Mouse (Mus musculus) adrenal gland, postnatal 36 days (tissue): ENCODE measurements at regions not wholly inside any gene's neighbourhood (a gene's known extent, or its start where the extent isn't known, plus 50 kb on each side); places are given as distances from the start of the nearest gene placed in this dataset.
"Not testable (repeated sequence)": the region's sequence is repeated elsewhere in the genome, so short reads cannot be mapped to it uniquely, and the experiment has no call there.

Experiments used
- DNase-seq, 2 experiments: peaks; one replicate each; pipeline ENCODE4 v3.0.0; 2021; ENCODE audit warnings: mixed read lengths in 1 of 2

- DNase-seq = no peak
Measured at GRCm38 (mm10) chrX:77307374-77307773, 203.4 kb upstream of the Tbl1x start.

DNA sequence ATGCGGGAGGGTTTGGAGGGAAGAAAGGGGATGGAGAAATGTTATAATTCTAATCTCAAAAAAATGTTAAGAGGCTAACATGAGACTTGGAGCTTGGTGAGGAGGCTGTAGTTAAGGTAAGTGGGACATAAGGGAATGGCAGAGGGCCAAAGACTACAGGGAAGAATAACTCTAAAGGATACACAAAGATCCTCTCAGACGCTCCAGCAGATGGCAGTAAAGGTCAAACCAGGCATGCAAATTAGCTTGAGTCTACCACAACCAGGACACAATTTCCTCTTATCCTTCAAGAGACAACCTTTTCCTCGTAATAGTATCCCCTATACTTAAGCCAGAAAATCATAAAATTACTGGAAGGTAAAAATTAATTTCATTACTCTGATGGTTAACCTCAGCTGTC lies 196.4 kb upstream of the Tbl1x start:
- DNase-seq = peak; percentile 30 to 58

DNA sequence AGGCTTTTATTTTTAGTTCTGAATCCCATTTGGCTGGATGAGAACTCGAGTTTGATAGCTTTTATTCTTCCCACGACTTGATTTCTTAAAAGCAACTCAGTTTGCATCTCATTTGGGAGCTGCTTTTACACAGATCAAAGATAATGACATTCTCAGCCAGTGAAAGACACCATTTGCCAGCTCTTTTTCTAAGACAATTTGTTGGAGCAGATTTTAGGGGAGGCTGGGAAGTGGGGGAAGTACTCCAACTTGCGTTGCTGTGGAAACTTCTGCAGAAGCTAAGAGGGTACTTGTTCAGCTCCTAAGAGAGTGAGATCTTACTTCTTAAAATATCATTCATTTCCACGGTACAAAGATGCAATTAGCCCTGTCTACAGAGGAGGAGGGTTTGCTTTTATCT lies 187.2 kb upstream of the Tbl1x start:
- DNase-seq = no peak

GRCm38 (mm10) chrX:77353181-77353580 lies 157.6 kb upstream of the Tbl1x start:
- no peak for DNase-seq

DNA sequence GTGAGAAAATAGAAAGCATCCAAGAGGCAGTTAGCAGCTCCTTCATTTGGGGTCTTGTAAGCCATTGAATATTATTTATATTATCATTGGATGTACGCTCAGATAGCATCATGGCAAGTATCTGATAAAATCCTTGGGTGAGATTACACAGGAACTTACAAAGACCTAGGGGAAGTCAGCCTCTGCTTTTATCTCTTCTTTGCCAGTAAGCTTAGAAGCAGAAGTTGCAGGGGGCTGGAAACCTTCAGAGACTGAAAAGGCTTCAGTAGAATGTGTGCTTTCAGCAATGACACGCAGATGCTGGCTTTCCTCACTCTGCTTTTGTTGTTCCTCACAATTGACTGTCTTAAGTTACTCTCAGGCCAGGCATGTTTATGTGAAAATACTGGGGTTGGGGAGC lies 150.3 kb upstream of the Tbl1x start:
- DNase-seq = no peak

GRCm38 (mm10) chrX:77361106-77361505 lies 149.7 kb upstream of the Tbl1x start:
- DNase-seq = no peak

DNA sequence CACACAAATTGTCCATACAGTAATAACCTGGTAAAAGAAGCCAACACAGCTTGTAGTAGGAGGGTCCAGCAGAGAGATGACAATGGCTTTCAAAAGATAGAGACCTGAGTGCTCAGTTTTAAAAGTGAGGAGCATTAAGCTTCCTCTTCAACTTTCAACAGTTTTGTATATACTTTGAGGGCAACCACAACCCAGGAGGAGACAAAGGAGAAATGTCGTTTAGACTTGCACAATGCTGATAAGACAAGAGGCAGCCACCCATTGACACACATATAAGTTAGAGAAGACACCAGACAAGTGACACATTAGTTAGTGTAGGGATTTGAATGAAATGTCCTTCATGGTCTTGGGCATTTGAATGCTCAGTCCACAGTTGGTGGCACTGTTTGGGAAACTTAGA lies 147.2 kb upstream of the Tbl1x start:
- DNase-seq = no peak

- no peak for DNase-seq
Measured at GRCm38 (mm10) chrX:77367351-77367750, 143.5 kb upstream of the Tbl1x start.

- DNase-seq = no peak
Measured at GRCm38 (mm10) chrX:77387271-77387670, 123.5 kb upstream of the Tbl1x start.

- DNase-seq = no peak
Measured at GRCm38 (mm10) chrX:77391760-77392446, 118.9 kb upstream of the Tbl1x start.

- DNase-seq = no peak
Measured at GRCm38 (mm10) chrX:77406896-77407295, 103.9 kb upstream of the Tbl1x start.

- no peak for DNase-seq
Measured at GRCm38 (mm10) chrX:77407925-77408324, 102.9 kb upstream of the Tbl1x start.

DNA sequence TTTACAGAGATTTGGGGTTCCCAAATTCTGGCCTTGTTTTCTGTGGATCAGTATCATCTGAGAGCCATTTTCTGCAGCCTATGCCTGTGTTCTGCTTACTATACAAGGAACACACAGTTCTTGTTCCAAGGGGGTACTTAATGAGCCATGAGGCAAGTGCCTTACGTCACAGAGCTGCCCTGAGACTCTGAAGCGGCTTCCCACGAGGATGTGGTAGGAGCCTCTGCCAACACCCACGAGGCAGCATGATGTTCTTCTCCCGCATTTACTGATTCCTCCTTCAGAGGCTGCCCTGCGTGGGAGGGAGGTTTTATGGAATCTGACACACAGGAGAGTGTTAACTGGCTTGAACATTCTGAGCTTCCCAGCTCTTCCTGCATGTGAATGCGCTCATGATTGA lies 101.4 kb upstream of the Tbl1x start:
- no peak for DNase-seq

DNA sequence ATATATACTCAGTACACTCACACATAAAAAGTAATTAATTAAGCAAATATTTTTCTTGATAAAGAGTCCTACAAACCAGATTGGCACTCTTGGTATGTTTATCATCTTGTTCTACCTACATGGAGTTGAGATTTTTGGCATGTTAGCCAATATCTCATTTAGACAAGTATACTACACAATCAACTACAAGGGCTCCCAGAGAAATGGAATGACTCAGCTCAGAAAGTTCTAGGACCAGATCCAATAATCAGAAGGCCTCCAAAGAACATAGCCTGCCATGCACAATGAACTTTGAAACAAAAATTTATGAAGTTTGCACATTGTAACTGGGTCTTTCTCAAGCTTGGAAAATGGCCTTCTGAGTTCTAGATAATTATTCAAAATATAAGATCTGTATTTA lies 100.0 kb upstream of the Tbl1x start:
- DNase-seq = no peak

DNA sequence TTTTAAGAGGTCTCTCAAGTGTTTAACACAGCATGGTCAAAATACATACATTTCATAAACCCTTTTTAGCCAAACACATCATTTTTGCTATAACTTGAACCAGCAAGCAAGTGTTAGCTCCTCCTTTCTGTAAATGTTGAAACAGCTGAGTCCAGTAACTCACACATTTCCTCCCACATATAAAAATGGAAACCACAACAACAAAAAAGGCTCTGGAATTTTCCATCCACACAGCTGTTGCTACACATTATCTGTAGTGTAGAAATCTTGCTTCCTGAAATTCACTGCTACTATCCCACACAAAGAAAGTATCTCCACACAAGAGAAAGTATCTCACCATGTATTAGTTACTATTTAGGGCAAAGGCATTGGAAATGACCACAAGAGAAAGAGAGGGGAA lies 96.7 kb upstream of the Tbl1x start:
- DNase-seq = no peak

GRCm38 (mm10) chrX:77417766-77418165 lies 93.0 kb upstream of the Tbl1x start:
- DNase-seq = no peak

DNA sequence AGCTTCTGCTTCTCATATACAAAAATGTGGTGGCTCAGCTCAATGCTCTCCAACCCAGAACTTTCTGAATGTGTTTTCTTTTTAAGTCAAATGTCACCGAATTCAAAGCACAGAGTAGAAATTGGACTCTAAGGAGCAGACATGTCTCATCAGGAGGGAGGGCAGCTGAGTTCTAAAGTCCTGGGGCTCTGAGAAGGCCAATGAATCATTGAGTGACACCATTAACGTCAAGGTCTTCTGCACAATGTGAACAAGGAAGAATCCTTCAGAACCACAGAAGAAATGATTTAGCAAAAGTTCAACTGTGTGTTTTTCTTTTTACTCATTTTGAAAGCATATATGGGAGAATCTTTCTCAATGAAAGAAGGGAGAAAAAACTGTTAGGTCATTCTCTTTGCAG lies 88.6 kb upstream of the Tbl1x start:
- peak in 1 of 2 experiments; percentile 26 for DNase-seq

DNA sequence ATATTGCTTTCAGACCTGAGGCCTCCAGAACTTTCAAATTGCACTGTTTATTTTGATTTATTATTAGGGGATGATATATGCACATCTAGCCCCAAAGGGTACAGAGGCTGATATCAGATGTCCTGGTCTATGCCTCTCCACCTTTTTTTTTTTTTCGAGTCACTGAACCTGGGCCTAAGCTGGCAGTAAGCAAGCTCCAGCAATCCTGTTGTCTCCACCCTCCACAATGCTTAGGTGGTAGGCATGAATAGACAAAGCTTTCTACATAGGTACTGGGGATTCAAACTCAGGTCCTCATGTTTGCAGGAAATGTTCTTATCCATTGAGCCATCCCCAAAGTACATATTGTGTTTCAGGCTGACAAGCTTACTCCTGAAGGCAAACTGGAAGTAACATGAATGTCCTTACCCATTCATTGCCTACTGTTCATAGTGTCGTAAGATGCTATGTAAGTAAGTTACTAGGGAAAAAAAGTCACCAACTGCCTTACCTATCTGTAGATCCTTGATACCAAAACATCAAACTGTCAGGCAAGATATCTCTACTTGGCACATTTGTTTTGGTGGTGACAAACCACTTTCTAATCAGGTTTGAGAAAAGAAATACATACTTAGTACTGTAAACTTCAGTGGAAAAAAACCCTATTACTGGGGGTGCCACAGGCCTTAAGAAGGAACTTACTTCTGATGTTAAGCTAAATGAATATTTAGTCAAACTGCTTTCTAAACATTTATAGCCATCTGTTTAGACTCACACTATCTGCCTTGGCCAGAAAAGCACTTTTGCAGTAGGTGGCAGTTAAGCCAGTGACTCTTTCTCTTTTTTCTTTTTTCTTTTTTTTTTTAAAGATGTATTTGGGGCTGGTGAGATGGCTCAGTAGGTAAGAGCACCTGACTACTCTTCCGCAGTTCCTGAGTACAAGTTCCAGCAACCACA lies 85.8 kb upstream of the Tbl1x start:
- no peak for DNase-seq

GRCm38 (mm10) chrX:77425728-77426102 lies 85.1 kb upstream of the Tbl1x start:
- DNase-seq = not testable (repeated sequence)

GRCm38 (mm10) chrX:77426836-77427235 lies 84.0 kb upstream of the Tbl1x start:
- not testable (repeated sequence) for DNase-seq

DNA sequence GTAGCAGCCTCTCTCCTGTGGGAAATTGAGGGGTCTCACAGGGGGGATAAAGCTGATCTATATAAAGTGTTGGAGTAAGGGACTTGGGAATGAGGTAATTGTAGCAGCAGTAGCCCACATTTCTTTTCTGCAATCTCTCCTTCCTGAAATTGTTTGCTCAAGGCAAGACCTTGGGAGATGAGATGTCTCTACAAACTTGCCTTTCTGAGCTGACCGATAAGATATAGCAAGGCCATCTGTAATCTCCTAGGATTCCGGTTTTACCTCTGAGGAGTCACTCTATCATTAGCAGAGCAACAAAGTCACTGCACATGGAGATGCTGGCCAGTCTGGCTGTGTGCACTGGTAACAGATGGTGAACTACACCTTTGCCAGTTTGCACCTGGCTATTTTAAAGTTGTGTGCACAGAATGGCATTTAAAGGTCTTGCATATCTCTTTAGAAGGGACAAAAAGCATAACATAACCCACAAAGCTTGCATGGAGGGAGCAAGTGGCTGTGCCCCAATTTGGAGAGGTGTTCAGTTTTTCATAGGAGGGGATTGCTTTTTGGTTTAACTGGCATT lies 78.7 kb upstream of the Tbl1x start:
- no peak for DNase-seq

DNA sequence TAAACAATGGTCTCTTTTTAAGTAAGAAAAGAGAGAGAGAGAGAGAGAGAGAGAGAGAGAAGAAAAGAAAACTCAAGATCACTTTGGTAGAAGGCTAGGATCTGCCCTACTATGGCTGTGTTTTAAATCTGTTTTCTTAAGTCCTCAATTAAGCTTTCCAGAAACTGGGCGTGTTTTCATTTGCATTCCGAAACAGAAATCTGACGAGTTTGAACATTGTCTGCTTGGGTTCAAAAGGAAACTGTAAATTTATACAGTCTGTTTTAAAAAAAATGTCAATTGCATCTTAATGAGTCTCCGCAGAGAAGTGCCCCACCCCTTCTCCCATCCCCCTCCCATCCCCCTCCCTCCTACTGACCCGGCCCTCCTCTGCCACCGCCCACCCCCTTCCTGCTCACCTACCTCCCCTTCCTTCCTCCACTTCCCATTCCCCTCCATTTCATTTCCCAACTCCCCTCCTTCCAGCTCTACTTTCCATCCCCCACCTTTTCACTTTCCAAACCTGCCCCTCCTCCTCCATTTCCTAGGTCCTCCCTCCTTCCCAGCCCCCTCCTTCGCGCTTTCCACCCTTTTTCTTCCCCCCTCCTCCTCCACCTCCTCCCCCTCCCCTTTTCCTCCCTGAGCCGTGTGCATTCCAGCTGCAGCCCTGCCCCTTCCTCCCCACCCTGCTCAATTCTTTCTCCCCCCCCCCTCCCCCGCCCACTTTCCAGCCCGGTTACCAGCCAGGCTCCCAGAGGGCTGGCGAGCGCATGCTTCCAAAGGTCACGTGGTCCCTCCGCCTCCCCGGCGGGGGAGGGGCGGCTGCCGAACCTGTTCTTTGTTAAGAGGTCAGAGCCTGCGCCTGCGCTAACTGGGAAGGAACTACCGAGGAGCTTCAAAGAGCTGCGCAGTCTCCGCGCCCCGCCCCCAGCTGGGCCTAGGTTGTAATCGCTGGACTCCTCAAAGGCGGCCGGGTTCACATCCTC lies 77.7 kb upstream of the Tbl1x start:
- peak; percentile 95 to 97 for DNase-seq
